Mouse (Mus musculus) heart, postnatal 0 days (tissue): ENCODE measurements around the gene Col6a6. TPM values are rescaled to one million over a fixed set of nuclear protein-coding genes. Genes with fewer than 3 reads are reported as not detected.

Experiments used
- ATAC-seq: fragments of 200-750 bp; cut with Nextera tagmentation; 2 replicates; pipeline ENCODE4 v1.8.0; 2017; ENCODE audit warnings: low read depth, moderate number of reproducible peaks, moderate library complexity; ENCODE audit not compliant: insufficient read depth
- DNase-seq: peaks from one replicate; pipeline ENCODE4 v3.0.0-alpha.2; 2016; ENCODE audit warnings: low spot score
- H3K27ac ChIP-seq: fragments of 300-500 bp; sonication (generic); 2 replicates; pipeline ENCODE4 v1.5.1; 2014; ENCODE audit warnings: low read depth, mild to moderate bottlenecking
- H3K27me3 ChIP-seq: fragments of 300-500 bp; sonication (generic); 2 replicates; pipeline ENCODE4 v1.6.1; 2014; ENCODE audit warnings: low read length, mixed read lengths; ENCODE audit not compliant: control insufficient read depth, insufficient read depth
- H3K36me3 ChIP-seq: fragments of 300-500 bp; sonication (generic); replicated peaks from 2 replicates; pipeline ENCODE4 v1.6.1; 2014; ENCODE audit warnings: low read length, mixed read lengths; ENCODE audit not compliant: control insufficient read depth, insufficient read depth
- H3K4me1 ChIP-seq: fragments of 300-500 bp; sonication (generic); 2 replicates; pipeline ENCODE4 v1.6.1; 2014; ENCODE audit warnings: antibody characterized with exemption; ENCODE audit not compliant: control insufficient read depth, insufficient read depth
- H3K4me2 ChIP-seq: fragments of 300-500 bp; sonication (generic); 2 replicates; pipeline ENCODE4 v1.6.1; 2014; ENCODE audit warnings: low read depth, mild to moderate bottlenecking, low read length, moderate library complexity
- H3K4me3 ChIP-seq: fragments of 300-500 bp; sonication (generic); 2 replicates; pipeline ENCODE4 v1.5.1; 2014; ENCODE audit warnings: low read depth, low read length
- H3K9ac ChIP-seq: fragments of 300-500 bp; sonication (generic); replicated peaks from 2 replicates; pipeline ENCODE4 v1.6.1; 2014; ENCODE audit warnings: low read depth, low read length, mixed read lengths
- H3K9me3 ChIP-seq: fragments of 300-500 bp; sonication (generic); replicated peaks from 2 replicates; pipeline ENCODE4 v1.6.1; 2016; ENCODE audit warnings: low read length; ENCODE audit not compliant: control insufficient read depth
- CTCF ChIP-seq: IDR thresholded peaks from 2 replicates; pipeline ENCODE4 v1.5.1; 2016; ENCODE audit warnings: antibody characterized with exemption, control low read depth, low read depth
- EP300 ChIP-seq: IDR thresholded peaks from 2 replicates; pipeline ENCODE4 v1.6.1; 2016; ENCODE audit warnings: antibody characterized with exemption, low read depth
- WGBS: fragments of 180-500 bp; shearing (Covaris S2); extraction: QIAGEN DNeasy Blood & Tissue Kit; methylation state at CpG from one replicate; pipeline ENCODE4 v1.1.7; 2014; 5-methylcytosine and 5-hydroxymethylcytosine counted together
- polyA plus RNA-seq: library from polyadenylated mRNA; unstranded; fragments of >200 nt; fragmentation: Nextera tagmentation; extraction: Ambion mirVana; gene quantifications from 2 replicates; pipeline ENCODE4 v1.2.1, GENCODE M21; 2015
- total RNA-seq: library from RNA; depleted of rRNA; stranded (reverse); fragments of >200 nt; gene quantifications from 2 replicates; pipeline ENCODE4 v1.2.3, GENCODE M21; 2014; ENCODE audit warnings: low replicate concordance

Col6a6 gene
- total and polyA plus RNA-seq, 2 experiments from 2014 or later, result 1.7 to 5.4 TPM

DNA sequence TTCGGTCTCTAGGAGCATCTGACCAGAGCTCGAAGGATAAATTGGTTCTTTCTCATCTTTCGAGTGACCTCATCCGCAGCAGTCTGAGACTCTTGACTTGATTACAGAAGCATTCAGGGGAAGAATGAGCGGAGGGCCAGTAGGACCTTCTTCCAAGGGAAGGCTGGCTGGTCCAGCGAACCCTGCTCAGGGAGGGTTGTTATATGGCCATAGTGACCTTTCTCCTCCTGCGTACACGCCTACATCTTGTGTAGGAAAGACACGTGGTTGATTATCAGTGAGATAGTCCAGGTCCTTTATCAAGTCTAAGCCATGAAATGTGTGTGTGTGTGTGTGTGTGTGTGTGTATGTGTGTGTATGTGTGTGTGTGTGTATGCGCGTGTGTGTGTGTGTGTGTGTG lies 40.2 kb downstream of the Col6a6 start:
- DNase-seq, result no peak
- no peak overlapping the region for H3K9ac ChIP-seq
- H3K36me3 ChIP-seq, result no peaks in the 10 kb centered on the region
- no peak overlapping the region for H3K4me2 ChIP-seq
- H3K27ac ChIP-seq, result no peak overlapping the region
- no peak overlapping the region for H3K4me3 ChIP-seq
- no peaks in the 10 kb centered on the region for H3K9me3 ChIP-seq
- 61% methylated on average over 11 of the region's 11 CpGs for WGBS
- H3K4me1 ChIP-seq, result peaks cover 14% of the 10 kb centered on the region
- TF ChIP-seq EP300 (no peak), CTCF (no peak)
- H3K27me3 ChIP-seq, result no peaks in the 10 kb centered on the region
- ATAC-seq, result no peak

DNA sequence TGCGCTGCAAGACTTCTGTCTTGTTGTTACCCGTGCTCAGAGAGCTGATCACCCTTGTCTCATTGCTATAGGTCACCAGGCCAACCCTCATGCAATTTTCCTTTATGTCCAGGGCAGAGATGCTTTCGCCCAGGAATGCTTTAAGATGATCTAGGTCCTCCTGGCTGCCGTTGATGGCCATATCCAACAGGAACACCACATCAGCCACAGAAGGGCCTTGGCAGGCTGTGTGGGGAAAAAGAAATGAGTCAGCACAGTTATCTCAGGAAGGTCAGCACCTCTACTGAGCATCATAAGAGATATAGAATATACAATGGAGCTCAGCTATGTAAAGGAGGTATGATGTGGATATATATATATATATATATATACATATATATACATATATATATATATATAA lies 43.9 kb downstream of the Col6a6 start:
- no peak for TF ChIP-seq EP300
- TF ChIP-seq CTCF, result no peak
- Histone ChIP-seq H3K4me2 (no peak overlapping the region), H3K27ac (no peak overlapping the region), H3K4me3 (no peak overlapping the region), H3K4me1 (no peaks in the 10 kb centered on the region; the same call in 1 of the 2 replicates), H3K36me3 (no peaks in the 10 kb centered on the region), H3K9ac (no peak overlapping the region), H3K27me3 (no peaks in the 10 kb centered on the region), H3K9me3 (no peaks in the 10 kb centered on the region)
- no peak for ATAC-seq
- no peak for DNase-seq
- 72% methylated on average over 4 of the region's 4 CpGs for WGBS

DNA sequence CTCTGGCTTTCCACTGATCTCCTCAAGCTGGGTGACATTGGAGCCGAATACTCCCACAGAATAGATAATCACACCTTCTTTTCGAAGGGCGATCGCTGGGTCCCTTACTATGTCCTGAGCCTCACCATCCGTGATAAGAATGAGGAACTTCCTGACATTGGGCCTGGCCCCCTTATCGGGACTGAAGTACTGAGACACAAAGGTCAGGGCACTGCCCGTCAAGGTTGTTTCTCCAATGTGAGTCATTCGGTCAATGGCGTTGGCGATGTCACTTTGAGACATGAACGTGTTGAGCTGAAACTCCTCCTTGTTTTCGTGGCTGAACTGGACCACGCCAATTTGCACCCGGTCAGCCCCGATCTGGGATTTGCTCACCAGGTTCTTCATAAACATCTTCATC lies 47.3 kb downstream of the Col6a6 start:
- DNase-seq (no peak), ATAC-seq (no peak)
- TF ChIP-seq CTCF (no peak), EP300 (no peak)

DNA sequence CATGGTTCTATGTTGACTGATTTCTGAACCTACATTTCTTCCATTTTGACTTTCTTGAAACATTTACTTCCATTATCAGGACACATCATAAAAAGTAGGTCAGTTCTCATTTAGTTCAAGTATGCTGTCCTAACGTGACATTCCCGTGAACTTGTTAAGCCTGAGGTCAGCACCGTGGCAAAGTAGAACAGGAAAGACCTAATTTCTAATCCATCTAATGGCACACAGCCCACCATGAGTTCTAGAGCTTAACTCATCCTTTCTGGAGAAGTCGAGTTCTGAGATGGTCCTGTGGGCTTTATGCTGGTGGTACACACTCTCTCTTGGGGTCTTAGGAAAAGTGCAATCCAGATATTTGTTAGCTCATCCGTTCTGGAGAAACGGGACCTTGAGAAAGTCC lies 49.2 kb downstream of the Col6a6 start:
- DNase-seq (no peak), ATAC-seq (no peak)
- TF ChIP-seq EP300 (no peak), CTCF (no peak)
- H3K9ac ChIP-seq, result no peak overlapping the region
- H3K27ac ChIP-seq, result no peak overlapping the region
- H3K4me2 ChIP-seq, result no peak overlapping the region
- H3K36me3 ChIP-seq, result no peaks in the 10 kb centered on the region
- H3K27me3 ChIP-seq, result no peaks in the 10 kb centered on the region
- 82% methylated on average over 6 of the region's 6 CpGs for WGBS
- H3K4me3 ChIP-seq, result no peak overlapping the region
- H3K9me3 ChIP-seq, result no peaks in the 10 kb centered on the region; the same call in 1 of the 2 replicates
- no peaks in the 10 kb centered on the region for H3K4me1 ChIP-seq

More for the DNA sequence above, 47.3 kb downstream of the Col6a6 start:
- no peaks in the 10 kb centered on the region for H3K36me3 ChIP-seq
- no peak overlapping the region for H3K4me3 ChIP-seq
- no peaks in the 10 kb centered on the region for H3K4me1 ChIP-seq
- no peak overlapping the region for H3K27ac ChIP-seq
- H3K27me3 ChIP-seq, result no peaks in the 10 kb centered on the region
- H3K9me3 ChIP-seq, result no peaks in the 10 kb centered on the region; the same call in 1 of the 2 replicates
- no peak overlapping the region for H3K9ac ChIP-seq
- no peak overlapping the region for H3K4me2 ChIP-seq
- WGBS, result 82% methylated on average over 15 of the region's 15 CpGs

DNA sequence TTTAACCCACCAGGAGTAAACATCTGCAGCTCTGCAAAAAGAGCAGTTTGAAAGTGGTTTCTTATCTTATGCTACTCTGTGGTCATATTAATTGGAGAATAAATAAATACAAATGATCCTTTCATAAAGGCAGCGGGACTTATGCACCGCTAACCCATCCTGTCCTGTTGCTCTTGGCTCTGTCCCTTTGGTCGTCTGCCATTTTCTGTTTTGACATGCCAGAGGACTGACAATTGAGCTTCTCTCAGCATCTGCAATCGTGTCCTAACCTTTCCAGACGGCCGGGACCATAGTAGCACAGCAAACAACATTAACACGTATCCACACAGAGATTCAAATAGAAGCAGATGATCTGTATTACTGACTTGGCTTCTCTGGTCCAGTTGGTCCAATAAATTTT lies 53.1 kb downstream of the Col6a6 start:
- ATAC-seq (0 out of 2 replicates have a peak, but pooled peaks have one; percentile 45), DNase-seq (peak; percentile 33)
- Histone ChIP-seq H3K4me3 (no peak overlapping the region), H3K27ac (no peak overlapping the region), H3K4me2 (no peak overlapping the region), H3K36me3 (no peaks in the 10 kb centered on the region), H3K9ac (no peak overlapping the region), H3K27me3 (no peaks in the 10 kb centered on the region), H3K9me3 (no peaks in the 10 kb centered on the region; the same call in 1 of the 2 replicates), H3K4me1 (peaks cover 9% of the 10 kb centered on the region)
- WGBS, result 53% methylated on average over 7 of the region's 7 CpGs
- no peak for TF ChIP-seq EP300
- TF ChIP-seq CTCF, result no peak

DNA sequence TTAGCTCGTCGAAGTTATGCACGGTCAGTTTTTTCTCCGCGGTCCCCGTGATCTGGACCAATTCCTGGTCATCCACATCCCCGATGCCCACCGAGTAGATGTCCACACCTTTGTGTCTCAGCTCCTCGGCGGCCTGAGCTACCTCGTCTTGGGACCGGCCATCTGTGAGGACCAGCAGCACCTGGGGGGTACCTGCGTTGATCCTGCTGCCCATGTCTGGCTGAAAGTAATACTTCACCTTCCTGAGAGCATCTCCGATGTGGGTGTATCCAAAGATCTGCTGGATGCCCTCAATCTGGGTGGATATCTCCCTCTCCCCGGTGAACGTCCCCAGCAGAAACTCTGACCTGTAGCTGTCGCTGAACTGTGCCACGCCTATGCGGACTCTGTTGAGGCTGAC lies 53.6 kb downstream of the Col6a6 start:
- peaks cover 9% of the 10 kb centered on the region for H3K4me1 ChIP-seq
- no peak overlapping the region for H3K4me2 ChIP-seq
- H3K9me3 ChIP-seq, result no peaks in the 10 kb centered on the region; the same call in 1 of the 2 replicates
- no peaks in the 10 kb centered on the region for H3K27me3 ChIP-seq
- no peak overlapping the region for H3K27ac ChIP-seq
- H3K9ac ChIP-seq, result no peak overlapping the region
- ATAC-seq (no peak), DNase-seq (no peak)
- TF ChIP-seq EP300 (no peak), CTCF (no peak)
- H3K36me3 ChIP-seq, result no peaks in the 10 kb centered on the region
- H3K4me3 ChIP-seq, result no peak overlapping the region
- 87% methylated on average over 19 of the region's 19 CpGs for WGBS
